Mouse (Mus musculus): ENCODE results near the gene Gm13084. TPM values are rescaled to one million over a fixed set of nuclear protein-coding genes. Genes with fewer than 3 reads are reported as not detected.

Gm13084 gene
- not detected in 2 replicates for polyA plus RNA-seq (2012)

DNA sequence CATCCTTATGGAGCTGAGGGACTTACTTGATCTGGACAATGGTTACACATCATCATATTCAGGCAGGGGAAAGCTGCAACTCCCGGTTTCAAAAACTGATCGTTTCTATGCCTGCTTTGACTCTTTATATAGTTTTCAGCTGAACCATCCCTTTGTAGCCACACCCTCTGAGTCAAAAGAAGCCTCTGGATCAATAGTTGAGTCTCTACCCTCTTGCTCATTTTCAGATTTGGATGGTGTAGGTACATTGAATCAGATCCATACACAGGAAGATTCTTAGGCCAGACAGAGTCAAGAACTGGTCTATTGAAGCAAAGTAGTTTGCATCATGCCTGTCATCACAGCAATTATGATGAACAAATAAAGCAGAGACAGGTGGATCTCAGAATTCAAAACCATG, at the start of gene Gm13084:
TSS of gene Gm13084 (minus strand) at position 101 of the 400 bp plus-strand sequence.

DNA sequence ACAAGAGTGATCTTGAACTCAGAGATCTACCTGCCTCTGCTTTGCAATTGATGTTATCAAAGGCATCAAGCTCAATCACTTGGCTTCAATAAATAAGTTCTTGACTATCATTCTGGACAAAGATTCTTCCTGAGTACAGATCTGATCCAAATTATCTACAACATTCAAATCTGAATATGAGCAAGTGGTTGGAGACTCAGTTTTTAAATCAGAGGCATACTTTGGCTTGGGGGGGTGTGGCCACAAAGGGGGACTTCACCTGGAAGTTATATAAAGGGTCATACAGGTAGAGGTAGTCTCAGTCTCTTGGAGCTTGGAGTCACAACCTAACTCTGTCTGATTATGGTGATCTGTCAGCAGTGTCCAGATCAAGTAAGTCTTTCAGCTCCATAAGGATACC, 30.3 kb upstream of the Gm13084 start, which contains the start of gene Gm13103:
TSS of gene Gm13103 (plus strand) at position 301 of the 400 bp plus-strand sequence.

DNA sequence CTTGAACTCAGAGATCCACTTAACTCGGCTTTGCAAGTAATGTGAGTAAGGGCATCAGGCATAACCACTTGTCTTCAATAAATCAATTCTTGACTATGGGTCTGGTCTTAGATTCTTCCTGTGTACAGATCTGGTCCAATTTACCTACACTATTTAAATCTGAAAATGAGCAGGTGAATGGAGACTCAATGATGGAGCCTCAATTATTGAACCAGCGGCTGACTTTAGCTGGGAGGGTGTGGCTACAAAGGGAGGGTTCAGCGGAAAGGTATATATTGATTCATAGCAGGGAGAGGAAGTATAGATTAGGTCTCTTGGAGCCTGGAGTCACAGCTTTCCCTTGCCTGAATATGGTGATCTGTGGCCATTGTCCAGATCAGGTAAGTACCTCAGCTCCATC, 26.8 kb downstream of the Gm13084 start, which contains the start of gene Gm13023:
TSS of gene Gm13023 (plus strand) at position 301 of the 400 bp plus-strand sequence.

Other genes starting within 250 kb of the Gm13084 start
- gene Gm13083, start 201.1 kb downstream of the Gm13084 start, polyA plus RNA-seq (2012), result not detected in 2 replicates
- gene Gm13088, start 158.8 kb downstream of the Gm13084 start, polyA plus RNA-seq (2012), result not detected in 2 replicates
- gene Gm13089, start 113.4 kb downstream of the Gm13084 start, polyA plus RNA-seq (2012), result not detected in 2 replicates
- gene Gm13078, start 96.6 kb downstream of the Gm13084 start, polyA plus RNA-seq (2012), result not detected in 2 replicates
- not detected in 2 replicates for gene Gm13023, start 26.7 kb downstream of the Gm13084 start, polyA plus RNA-seq (2012)
- gene Gm13103, start 30.4 kb upstream of the Gm13084 start, polyA plus RNA-seq (2012), result not detected in 2 replicates
- 0.05 TPM in 1 of 2 replicates, not detected in the other for gene Pramef6, start 84.3 kb upstream of the Gm13084 start, polyA plus RNA-seq (2012)
- not detected in 2 replicates for gene Pramef25, start 134.9 kb upstream of the Gm13084 start, polyA plus RNA-seq (2012)
- not detected in 2 replicates for gene Gm13101, start 150.9 kb upstream of the Gm13084 start, polyA plus RNA-seq (2012)
- gene Pramef17, start 178.3 kb upstream of the Gm13084 start, polyA plus RNA-seq (2012), result not detected in 2 replicates
- not detected in 2 replicates for gene Pramel4, start 243.0 kb upstream of the Gm13084 start, polyA plus RNA-seq (2012)

Data from megakaryocyte-erythroid progenitor cell, adult 5 weeks (primary cell).